Mouse (Mus musculus) kidney, postnatal 0 days (tissue): ENCODE measurements around the gene Otor. TPM values are rescaled to one million over a fixed set of nuclear protein-coding genes. Genes with fewer than 3 reads are reported as not detected.

Source experiments
- ATAC-seq: fragments of 200-750 bp; cut with Nextera tagmentation; replicated peaks from 2 replicates; pipeline ENCODE4 v1.8.0; 2017; ENCODE audit warnings: low read depth, moderate number of reproducible peaks, moderate TSS enrichment, moderate library complexity; ENCODE audit not compliant: low FRiP score
- DNase-seq: peaks from one replicate; pipeline ENCODE4 v3.0.0-alpha.2; 2016; ENCODE audit warnings: low spot score
- H3K27ac ChIP-seq: fragments of 300-500 bp; sonication (generic); 2 replicates; pipeline ENCODE4 v1.5.1; 2014; ENCODE audit warnings: mild to moderate bottlenecking
- H3K27me3 ChIP-seq: fragments of 300-500 bp; sonication (generic); 2 replicates; pipeline ENCODE4 v1.6.1; 2014; ENCODE audit warnings: low read length, mixed read lengths; ENCODE audit not compliant: insufficient read depth
- H3K36me3 ChIP-seq: fragments of 300-500 bp; sonication (generic); 2 replicates; pipeline ENCODE4 v1.6.1; 2014; ENCODE audit warnings: low read length, mixed read lengths; ENCODE audit not compliant: insufficient read depth
- H3K4me1 ChIP-seq: fragments of 300-500 bp; sonication (generic); replicated peaks from 2 replicates; pipeline ENCODE4 v1.6.1; 2014; ENCODE audit warnings: antibody characterized with exemption, low read length, mixed read lengths; ENCODE audit not compliant: insufficient read depth
- H3K4me2 ChIP-seq: fragments of 300-500 bp; sonication (generic); 2 replicates; pipeline ENCODE4 v1.6.1; 2014; ENCODE audit warnings: mild to moderate bottlenecking, low read length, moderate library complexity, mixed read lengths
- H3K4me3 ChIP-seq: fragments of 300-500 bp; sonication (generic); replicated peaks from 2 replicates; pipeline ENCODE4 v1.5.1; 2014; ENCODE audit warnings: low read depth, low read length
- H3K9ac ChIP-seq: fragments of 300-500 bp; sonication (generic); 2 replicates; pipeline ENCODE4 v1.6.1; 2014; ENCODE audit warnings: low read depth, low read length
- H3K9me3 ChIP-seq: fragments of 300-500 bp; sonication (generic); replicated peaks from 2 replicates; pipeline ENCODE4 v1.6.1; 2016; ENCODE audit warnings: low read length, inconsistent platforms, mixed read lengths
- CTCF ChIP-seq: IDR thresholded peaks from 2 replicates; pipeline ENCODE4 v1.5.1; 2016; ENCODE audit warnings: antibody characterized with exemption, low read depth, mild to moderate bottlenecking, moderate library complexity
- whole genome bisulfite sequencing: fragments of 180-500 bp; shearing (Covaris S2); extraction: QIAGEN DNeasy Blood & Tissue Kit; methylation state at CpG from one replicate; pipeline ENCODE4 v1.1.7; 2014; 5-methylcytosine and 5-hydroxymethylcytosine counted together
- polyA plus RNA-seq: library from polyadenylated mRNA; unstranded; fragments of >200 nt; fragmentation: Nextera tagmentation; extraction: Ambion mirVana; gene quantifications from 2 replicates; pipeline ENCODE4 v1.2.1, GENCODE M21; 2015

Otor gene
- polyA plus RNA-seq, 1 experiment from 2014 or later, result not detected

DNA sequence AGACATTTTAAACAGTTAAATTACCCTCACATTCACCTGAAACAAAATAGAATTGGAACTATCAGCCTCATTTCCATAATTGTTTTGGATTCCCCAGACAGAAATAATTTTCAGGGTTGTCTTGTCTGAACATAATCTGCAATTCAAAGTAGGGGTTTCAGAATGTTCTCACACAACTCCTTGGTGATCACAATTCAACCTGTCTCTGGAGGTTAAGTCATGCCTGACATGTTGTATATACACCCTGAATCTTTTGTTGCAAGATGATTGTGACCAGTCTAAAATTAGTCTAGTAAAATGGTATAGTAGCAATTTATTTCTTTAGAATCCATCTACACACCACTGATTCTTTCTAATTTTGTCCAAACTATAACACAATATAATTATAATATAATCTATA is 23.0 kb upstream of the Otor start:
- no peak for TF ChIP-seq CTCF
- H3K27ac ChIP-seq, result no peak overlapping the region
- no peaks in the 10 kb centered on the region for H3K9me3 ChIP-seq
- DNase-seq (no peak), ATAC-seq (no peak)
- no peaks in the 10 kb centered on the region for H3K27me3 ChIP-seq
- H3K36me3 ChIP-seq, result no peaks in the 10 kb centered on the region
- H3K9ac ChIP-seq, result no peak overlapping the region
- no peaks in the 10 kb centered on the region for H3K4me1 ChIP-seq
- H3K4me3 ChIP-seq, result no peak overlapping the region
- no peak overlapping the region for H3K4me2 ChIP-seq

DNA sequence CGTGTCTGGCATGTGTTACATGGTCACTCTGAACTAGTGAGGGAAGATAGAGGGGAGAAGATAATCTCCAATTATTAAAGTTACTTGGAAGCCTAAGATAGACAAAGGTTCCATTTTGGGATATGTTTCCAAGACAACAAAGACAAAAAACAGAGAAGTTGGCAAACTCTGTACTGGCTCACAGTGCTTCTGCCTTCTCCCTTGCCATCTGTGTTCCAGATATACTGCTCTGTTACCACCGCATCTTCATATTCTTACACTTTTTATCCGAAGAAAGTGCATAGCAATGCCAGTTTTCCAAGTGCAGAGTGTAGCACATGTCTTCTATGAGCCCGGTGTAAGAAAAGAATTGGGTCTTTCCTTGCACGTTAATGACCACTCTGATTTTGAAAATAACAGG is 21.5 kb upstream of the Otor start:
- TF ChIP-seq CTCF, result no peak
- 78% methylated on average over 5 of the region's 5 CpGs for WGBS
- no peak overlapping the region for H3K4me2 ChIP-seq

DNA sequence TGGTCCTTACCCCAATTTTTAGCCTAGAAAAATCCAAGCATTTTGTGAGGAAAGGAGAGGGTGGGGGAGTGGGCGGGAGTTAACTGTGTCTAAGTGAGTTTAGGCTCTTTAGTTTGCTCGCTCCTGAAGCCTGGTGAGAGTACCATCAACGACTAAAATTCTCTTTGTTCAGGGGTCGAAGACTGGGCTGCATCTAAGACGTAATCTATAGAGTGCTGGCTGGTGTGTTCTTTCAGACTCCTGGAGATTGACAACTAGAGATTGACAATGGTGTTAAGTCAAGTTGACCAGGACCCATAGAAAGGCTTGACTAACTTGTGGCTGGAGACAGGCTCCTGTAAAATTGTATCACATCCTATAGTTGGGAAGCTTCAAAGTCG is 15.9 kb upstream of the Otor start:
- no peak overlapping the region for H3K27ac ChIP-seq
- H3K27me3 ChIP-seq, result no peaks in the 10 kb centered on the region
- peak overlapping the region; percentile 69 for H3K4me2 ChIP-seq
- WGBS, result 54% methylated on average over 6 of the region's 6 CpGs
- peaks cover 16% of the 10 kb centered on the region for H3K36me3 ChIP-seq
- no peaks in the 10 kb centered on the region for H3K9me3 ChIP-seq
- DNase-seq, result no peak
- H3K4me1 ChIP-seq, result no peaks in the 10 kb centered on the region
- no peak for TF ChIP-seq CTCF
- peak overlapping the region; percentile 25; the same call in 1 of the 2 replicates for H3K9ac ChIP-seq
- peak overlapping the region; percentile 95 for H3K4me3 ChIP-seq
- no peak for ATAC-seq

More for the DNA sequence above, 21.5 kb upstream of the Otor start:
- DNase-seq (no peak), ATAC-seq (no peak)
- Histone ChIP-seq H3K27me3 (no peaks in the 10 kb centered on the region), H3K9ac (no peak overlapping the region), H3K27ac (no peak overlapping the region), H3K9me3 (no peaks in the 10 kb centered on the region), H3K4me3 (no peak overlapping the region), H3K36me3 (no peaks in the 10 kb centered on the region), H3K4me1 (no peaks in the 10 kb centered on the region)

DNA sequence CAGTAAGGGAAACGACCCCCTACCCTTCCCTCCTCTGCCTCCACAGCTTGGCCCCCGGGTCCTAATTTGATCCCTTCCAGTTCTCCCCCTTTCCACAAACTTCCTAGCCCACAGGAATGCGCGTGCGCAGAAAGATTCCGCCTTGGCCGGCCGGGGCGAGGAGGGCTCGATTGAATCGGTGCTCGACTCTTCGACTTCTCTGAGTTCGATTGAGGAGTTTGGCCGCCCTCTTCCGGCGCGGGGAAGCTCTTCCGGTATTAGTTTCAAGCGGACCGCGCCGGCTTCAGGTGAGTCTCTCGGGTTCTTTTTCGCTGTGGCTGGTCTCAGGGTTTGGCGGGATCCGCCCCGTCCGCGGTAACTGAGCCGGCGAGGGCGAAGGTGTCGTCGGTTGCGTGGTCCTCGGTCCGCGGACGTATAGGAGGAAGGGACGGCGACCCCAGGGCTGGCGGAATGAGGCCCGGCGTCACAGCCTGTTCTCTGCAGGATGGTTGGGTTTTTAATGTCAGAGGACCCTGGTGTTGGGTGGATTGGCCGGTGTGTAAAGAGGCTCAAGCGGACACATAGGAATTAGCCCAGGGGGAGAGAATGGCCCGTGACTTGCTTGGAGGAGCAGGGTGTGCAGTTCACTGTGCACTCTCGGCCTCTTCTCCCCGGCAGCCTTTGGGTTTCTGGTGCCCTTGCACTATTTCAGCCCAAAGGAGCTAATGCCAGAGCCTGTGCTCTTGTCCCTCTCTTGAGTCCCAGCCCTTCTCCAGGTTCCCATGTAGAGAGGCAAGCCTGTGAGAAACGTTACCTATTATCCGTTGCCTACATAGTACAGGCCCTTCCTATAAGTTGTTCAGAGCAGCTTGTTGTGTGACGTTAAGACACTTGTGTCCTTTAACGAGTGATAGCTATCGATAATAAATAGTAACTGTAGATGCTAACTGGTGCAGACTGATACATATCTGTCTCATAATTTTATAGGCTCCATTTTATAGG is 15.2 kb upstream of the Otor start, which contains the start of gene Snrpb2:
Snrpb2 (plus strand) TSS at position 228 of the 981 bp plus-strand sequence.
- Histone ChIP-seq H3K4me2 (peak within 1 kb of the TSS; percentile 69), H3K4me1 (no peaks in the 10 kb centered on the region), H3K36me3 (peaks cover 16% of the 10 kb centered on the region), H3K27ac (peak within 1 kb of the TSS; percentile 75), H3K9me3 (no peaks in the 10 kb centered on the region), H3K9ac (peak within 1 kb of the TSS; percentile 85), H3K4me3 (peak within 1 kb of the TSS; percentile 95), H3K27me3 (no peaks in the 10 kb centered on the region)
- ATAC-seq (peak; percentile 87), DNase-seq (peak; percentile 96)
- TF ChIP-seq CTCF, result peak; percentile 45; the same call in 1 of the 2 replicates
- WGBS, result 1% methylated on average over 55 of the region's 55 CpGs

DNA sequence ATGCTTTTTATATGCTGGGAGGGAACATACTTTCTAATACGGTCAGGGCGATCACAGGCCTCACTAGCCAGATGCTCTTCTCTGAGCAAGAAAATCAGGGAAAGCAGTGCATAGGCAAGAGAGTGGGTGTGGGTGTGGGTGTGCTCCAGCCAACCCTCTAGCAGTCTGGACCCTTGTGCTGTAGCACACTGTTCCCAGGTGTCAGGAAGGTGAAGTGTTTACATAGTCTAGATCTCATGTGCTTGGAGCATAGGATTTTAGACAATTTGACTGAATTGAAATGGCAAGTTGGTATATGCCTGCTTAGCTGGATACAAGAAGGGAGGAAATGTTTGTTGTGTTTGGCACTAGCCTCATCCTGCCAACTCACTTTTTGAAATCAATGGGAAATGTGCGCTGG is 12.4 kb upstream of the Otor start:
- Histone ChIP-seq H3K4me1 (no peaks in the 10 kb centered on the region), H3K4me2 (no peak overlapping the region), H3K27ac (no peak overlapping the region), H3K36me3 (peaks cover 38% of the 10 kb centered on the region), H3K4me3 (no peak overlapping the region), H3K9me3 (no peaks in the 10 kb centered on the region), H3K27me3 (no peaks in the 10 kb centered on the region), H3K9ac (no peak overlapping the region)
- DNase-seq (no peak), ATAC-seq (no peak)
- no peak for TF ChIP-seq CTCF
- 89% methylated on average over 3 of the region's 3 CpGs for WGBS

DNA sequence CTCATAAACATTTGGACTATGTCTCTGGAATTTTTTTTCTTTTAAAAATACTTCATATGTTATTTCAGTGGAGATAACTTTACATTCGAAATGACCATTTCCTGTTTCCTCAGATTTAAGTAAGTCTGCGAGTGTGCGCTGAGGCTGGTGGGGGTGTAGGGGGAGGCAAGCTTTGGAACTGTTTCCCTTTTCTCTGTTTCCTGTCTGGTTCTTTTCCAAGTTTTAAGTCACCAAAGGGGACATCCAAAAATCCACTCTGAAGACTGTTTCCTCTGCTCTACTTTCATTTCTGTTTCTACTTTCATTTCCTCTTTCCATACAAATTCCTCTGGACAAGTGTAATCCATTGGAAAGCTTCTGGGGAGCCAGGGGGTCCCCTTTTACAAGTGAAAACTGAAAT is 3.4 kb downstream of the Otor start:
- DNase-seq, result peak; percentile 63

More for the DNA sequence above, 3.4 kb downstream of the Otor start:
- H3K4me1 ChIP-seq, result 0 out of 2 replicates have a peak, but pooled peaks cover 3% of the 10 kb centered on the region
- no peaks in the 10 kb centered on the region for H3K9me3 ChIP-seq
- H3K4me2 ChIP-seq, result peak overlapping the region; percentile 22; the same call in 1 of the 2 replicates
- no peak for ATAC-seq
- H3K27me3 ChIP-seq, result no peaks in the 10 kb centered on the region
- no peak for TF ChIP-seq CTCF
- H3K36me3 ChIP-seq, result no peaks in the 10 kb centered on the region
- H3K27ac ChIP-seq, result peak overlapping the region; percentile 20; the same call in 1 of the 2 replicates
- 47% methylated on average over 3 of the region's 3 CpGs for WGBS
- H3K4me3 ChIP-seq, result no peak overlapping the region
- no peak overlapping the region for H3K9ac ChIP-seq
